Mouse (Mus musculus) layer of hippocampus, postnatal 14 days (tissue): ENCODE data around the gene Tesmin. TPM values are rescaled to one million over a fixed set of nuclear protein-coding genes. Genes with fewer than 3 reads are reported as not detected.
A peak's percentile ranks its signal among the peaks of the same experiment; 100 is the strongest.

Source experiments
- DNase-seq, 2 experiments: peaks; one replicate each; pipeline ENCODE4 v3.0.0; 2021 to 2022; ENCODE audit warnings: low spot score in 2 of 2, mixed read lengths in 1 of 2
- long read RNA-seq, 2 experiments: library from polyadenylated mRNA; stranded (forward); transcript quantifications; one replicate each; pipeline ENCODE4 v2.0.0; 2021
- total RNA-seq, 2 experiments: library from RNA; stranded (reverse); gene quantifications; 2 replicates each; pipeline ENCODE4 v1.2.3; 2021

The Tesmin gene
- total RNA-seq = under 1 TPM; 0.25 to 0.52 TPM
- long read RNA-seq, experiment 1 = 0 reads
- long read RNA-seq, experiment 2, partial matches to known transcripts = 1 of 1 reads
- long read RNA-seq, experiment 2, other reads (novel, unspliced or antisense) = 0 of 1 reads

GRCm38 (mm10) chr19:3388629-3389057 lies at the start of gene Tesmin:
TSS of gene Tesmin (plus strand) at chr19:3388857.
- DNase-seq = peak; percentile 84 to 91

GRCm38 (mm10) chr19:3339187-3339586 lies 49.5 kb upstream of the Tesmin start:
- no peak for DNase-seq

- no peak for DNase-seq
Observed at GRCm38 (mm10) chr19:3341021-3341420, 47.6 kb upstream of the Tesmin start.

- DNase-seq = no peak
Observed at GRCm38 (mm10) chr19:3343929-3344328, 44.7 kb upstream of the Tesmin start.

GRCm38 (mm10) chr19:3344636-3345544 lies 43.8 kb upstream of the Tesmin start:
- no peak for DNase-seq

GRCm38 (mm10) chr19:3347784-3348183 lies 40.9 kb upstream of the Tesmin start:
- DNase-seq = no peak

GRCm38 (mm10) chr19:3353415-3354111 lies 35.1 kb upstream of the Tesmin start:
- peak in 1 of 2 experiments; percentile 40 for DNase-seq

- no peak for DNase-seq
Observed at GRCm38 (mm10) chr19:3355096-3355495, 33.6 kb upstream of the Tesmin start.

GRCm38 (mm10) chr19:3356516-3356915 lies 32.1 kb upstream of the Tesmin start:
- no peak for DNase-seq

- no peak for DNase-seq
Observed at GRCm38 (mm10) chr19:3357620-3358019, 31.0 kb upstream of the Tesmin start.

GRCm38 (mm10) chr19:3359841-3360588 lies 28.6 kb upstream of the Tesmin start:
- DNase-seq = no peak

- no peak for DNase-seq
Observed at GRCm38 (mm10) chr19:3363510-3363909, 25.1 kb upstream of the Tesmin start.

GRCm38 (mm10) chr19:3365089-3365488 lies 23.6 kb upstream of the Tesmin start:
- DNase-seq = no peak

- DNase-seq = no peak
Observed at GRCm38 (mm10) chr19:3368276-3368675, 20.4 kb upstream of the Tesmin start.

- DNase-seq = no peak
Observed at GRCm38 (mm10) chr19:3373380-3373779, 15.3 kb upstream of the Tesmin start.

GRCm38 (mm10) chr19:3374028-3374427 lies 14.6 kb upstream of the Tesmin start:
- DNase-seq = no peak

GRCm38 (mm10) chr19:3375945-3376495 lies 12.6 kb upstream of the Tesmin start:
- DNase-seq = no peak

GRCm38 (mm10) chr19:3376966-3377715 lies 11.5 kb upstream of the Tesmin start:
- DNase-seq = no peak

- DNase-seq = no peak
Observed at GRCm38 (mm10) chr19:3378614-3379013, 10.0 kb upstream of the Tesmin start.

GRCm38 (mm10) chr19:3388061-3388460 lies 596 bp upstream of the Tesmin start:
- DNase-seq = no peak
